Mouse (Mus musculus) CD4-positive helper T cell, adult 2 months (primary cell): ENCODE results near the gene Tcam1.

Experiments used
- DNase-seq: peaks from one replicate; pipeline ENCODE4 v3.0.0-alpha.2; 2012; ENCODE audit warnings: low read depth, missing footprints, low spot score

Tcam1 gene

DNA sequence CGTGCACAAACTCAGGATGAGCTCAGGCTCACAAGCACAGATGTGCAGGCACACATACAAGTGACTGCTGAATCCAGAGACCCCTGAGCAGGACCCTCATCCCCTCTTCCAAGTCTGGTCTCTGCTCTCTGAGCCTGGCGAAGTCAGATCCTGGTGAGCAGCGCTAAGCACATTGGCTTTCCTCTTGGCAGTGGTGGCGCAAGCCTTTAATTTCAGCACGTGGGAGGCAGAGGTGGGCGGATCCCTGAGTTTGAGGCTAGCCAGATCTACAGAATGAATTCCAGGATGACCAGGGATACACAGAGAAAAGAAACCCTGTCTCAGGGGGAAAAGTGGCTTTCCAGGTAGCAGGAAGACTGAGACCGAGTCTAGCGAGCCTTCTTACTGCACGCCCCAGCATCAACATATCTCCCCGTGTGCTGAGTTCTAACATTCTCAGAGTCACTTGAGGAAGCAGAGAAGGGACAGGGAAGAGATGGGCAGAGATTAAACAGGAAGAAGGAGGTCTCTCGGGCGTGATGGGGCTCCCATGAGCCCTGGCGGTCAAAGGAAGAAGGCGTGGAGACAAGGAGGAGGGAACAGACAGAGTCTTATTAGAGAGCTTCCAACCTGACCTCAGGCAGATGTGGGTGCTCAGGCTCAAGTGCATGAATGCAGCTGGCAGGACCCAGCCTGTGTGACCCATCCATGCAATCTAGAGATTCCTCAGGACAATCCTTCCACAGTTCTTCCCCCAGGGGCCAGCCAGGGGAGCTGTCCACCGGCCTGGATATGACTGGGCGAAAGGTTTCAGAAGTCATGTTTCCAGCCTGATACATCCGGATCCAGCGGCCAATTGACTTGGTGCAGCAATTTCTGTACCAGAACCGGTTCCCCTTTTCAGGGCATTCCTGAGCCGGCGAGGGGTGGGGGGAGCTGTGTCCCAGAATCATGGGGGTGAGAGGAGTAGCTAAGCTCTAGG, 42.2 kb downstream of the Tcam1 start:
- no peak for DNase-seq

DNA sequence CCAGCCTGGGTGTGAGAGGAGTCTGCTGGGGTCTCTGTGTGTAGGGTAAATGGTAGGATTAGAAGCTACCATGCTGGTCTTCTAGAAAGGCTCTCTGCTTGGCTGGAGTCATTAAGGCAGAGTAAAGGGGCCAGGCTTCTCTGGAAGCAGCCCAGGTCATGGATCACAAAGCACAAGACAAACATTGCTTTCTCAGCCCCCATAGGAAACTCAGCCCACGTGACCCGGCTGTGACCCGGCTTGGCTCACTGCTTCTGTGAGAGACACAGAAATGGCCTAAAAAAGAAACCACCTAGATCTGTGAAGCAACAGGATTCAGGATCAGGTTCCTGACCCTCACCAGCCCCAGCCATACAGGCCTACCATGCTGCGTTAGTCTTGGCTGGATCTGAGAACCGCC, 48.4 kb downstream of the Tcam1 start:
- no peak for DNase-seq

DNA sequence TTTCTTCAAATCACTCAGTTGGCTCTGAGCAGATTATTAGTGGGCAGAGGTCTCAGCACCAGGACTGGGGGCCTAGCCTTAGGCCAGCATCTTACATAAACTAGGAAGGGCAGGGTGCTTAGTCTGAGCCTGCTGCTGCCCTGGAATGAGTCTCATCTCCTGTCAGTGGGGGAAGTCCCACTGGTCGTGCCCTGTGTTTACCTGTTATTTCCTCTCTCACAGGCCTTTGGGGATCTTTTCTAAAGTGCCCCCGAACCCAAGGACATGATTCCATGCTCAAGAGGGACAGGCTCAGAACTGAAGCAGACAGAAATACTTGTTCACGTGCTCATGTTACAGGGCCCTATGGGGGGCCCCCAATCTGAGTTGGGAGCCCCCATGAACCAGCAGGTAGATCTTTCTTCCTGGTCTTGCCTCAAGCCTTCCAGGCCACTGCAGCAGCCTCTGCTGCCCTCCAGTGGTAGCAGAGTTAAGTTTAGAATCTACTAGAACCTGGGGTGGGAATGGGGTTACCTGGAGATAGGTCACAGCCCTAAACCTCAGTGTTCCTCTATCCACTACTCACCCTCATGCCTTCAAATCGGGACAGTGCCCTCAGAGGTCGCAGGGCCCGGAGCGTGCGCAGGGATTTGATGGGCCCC, 49.2 kb downstream of the Tcam1 start:
- DNase-seq: peak; percentile 78

DNA sequence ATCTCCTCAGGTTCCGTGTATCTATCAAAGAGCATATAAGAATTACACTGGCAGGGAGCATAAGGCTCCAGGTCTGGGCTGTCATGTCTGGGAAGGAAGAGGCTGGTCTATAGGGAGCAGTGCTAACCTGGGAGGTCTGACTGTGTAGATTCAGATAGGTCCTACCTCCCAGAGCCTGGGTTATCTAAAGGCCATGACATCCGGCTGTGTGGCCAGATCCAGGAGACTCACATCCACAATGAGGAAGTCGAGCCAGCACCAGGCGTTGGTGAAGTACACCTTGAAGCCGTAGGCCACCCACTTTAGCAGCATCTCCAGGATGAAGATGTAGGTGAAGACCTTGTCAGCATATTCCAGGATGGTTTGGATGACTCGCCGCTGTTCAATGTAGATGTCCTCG, 50.0 kb downstream of the Tcam1 start:
- no peak for DNase-seq

DNA sequence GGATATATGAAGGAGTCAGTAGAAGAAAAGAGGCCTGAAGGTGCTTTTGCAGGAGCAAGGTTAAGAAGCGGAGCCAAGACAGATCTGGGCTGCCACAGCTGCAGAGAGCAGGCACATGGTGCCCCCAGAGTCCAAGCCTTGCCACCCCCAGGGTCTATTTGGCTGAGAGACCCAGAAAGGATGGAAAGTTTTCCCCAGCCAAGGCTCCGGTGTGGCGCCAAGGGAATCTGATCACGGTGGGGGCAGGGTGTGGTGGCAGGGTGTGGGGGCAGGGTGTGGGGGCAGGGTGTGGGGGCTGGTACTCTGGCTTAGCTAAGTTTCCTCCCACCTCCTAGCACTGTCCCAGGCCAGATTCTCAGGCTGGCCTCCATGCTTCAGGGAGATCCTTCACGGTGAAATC, 52.0 kb downstream of the Tcam1 start:
- DNase-seq: no peak

DNA sequence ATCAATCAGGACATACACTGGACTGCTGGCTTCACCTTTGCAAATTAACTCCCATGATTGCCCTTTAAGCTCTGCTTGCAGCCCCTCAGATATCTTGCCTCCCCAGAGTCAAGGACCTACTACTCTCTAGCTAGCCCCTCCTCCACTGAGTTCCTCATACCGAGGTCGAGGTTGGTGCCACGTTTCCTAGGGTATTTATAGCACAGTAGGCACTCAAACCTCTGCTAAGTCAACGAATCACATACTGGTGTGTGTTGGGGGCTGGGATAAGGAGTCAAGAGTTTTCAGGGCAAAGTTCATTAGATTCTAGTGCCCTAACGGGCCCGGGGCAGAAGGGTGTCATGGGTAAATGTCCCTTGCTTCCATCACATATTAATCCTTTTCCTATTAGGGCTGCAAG, 52.7 kb downstream of the Tcam1 start:
- no peak for DNase-seq

DNA sequence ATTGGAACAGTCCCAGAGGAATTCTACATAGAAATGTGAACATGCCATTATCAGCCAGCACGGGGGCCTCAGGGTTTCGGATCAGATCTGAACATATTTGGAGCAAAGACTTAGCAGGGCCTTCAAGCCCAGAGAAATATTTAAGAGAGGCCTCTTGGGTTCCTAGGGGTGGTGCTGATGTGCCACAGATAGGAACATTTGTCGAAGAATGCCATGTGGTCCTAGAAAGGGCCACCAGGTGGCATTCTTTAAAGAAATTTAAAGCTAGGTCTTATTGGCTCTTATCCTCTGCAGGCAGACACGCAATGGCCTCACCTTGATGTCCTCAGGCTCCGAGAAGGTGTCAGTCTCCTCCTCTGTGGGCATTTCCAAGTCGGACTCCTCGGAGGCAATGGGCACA, 53.2 kb downstream of the Tcam1 start:
- peak; percentile 85 for DNase-seq

DNA sequence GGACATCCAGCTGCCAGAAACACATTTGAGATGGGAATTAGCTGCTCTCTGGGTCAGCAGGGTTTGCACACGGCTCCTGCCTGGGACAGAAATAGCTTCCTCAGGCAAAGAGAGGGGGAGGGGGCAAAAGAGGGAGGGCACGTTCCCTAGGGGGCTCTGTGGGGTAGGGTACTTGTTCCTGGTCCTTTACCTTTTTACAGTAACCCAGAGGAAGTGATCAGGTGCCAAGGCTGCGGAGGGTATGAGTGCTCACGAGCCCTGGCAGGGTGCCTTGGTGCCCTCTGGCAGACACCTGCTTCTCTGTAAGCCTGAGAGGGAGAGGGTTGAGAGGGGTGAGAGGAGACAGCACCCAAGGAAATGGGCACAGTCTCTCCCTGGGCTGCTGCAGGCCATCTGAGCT, 56.0 kb downstream of the Tcam1 start:
- DNase-seq: no peak

DNA sequence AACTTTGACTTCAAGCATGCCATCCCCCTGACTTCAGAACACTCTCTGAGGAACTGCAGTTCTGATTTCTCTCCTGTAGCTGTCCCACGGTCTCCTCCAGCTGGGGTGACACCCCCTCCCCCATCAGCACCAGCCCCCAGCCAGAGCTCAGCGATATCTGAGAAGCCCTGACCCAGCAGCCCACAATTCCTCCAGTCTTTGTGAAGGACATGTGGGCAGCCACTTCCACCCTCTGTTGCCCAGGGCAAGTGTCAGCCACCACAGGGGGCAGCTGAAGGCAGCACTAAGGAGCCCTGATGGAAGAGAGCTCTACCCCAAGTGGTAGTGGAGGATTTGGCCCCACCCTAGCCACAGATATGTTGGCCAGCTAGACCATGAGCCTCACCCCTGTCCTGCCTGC, 57.6 kb downstream of the Tcam1 start:
- DNase-seq: no peak

DNA sequence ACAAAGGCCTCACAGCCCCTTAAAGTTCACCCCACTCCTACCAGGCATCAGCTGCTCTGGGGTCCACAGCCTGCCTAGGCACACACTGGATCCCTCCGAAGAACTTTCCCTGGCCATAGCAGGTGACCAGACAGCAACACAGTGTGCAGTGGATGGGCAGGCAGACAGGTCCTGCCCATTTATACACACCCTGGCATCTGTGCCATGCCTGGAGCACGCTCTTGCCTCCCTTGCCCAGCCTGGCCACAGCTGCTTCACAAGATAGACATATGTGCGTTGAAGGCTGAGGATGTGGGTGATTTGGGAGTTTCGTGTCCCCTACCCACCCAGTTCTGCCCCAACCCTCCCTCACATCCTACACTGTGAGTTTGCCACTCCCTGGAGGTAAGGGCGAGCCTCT, 61.6 kb downstream of the Tcam1 start:
- no peak for DNase-seq
